Mouse (Mus musculus) heart, embryonic 13.5 days (tissue): Measurements from ENCODE around the gene Mbnl2. TPM values are rescaled to one million over a fixed set of nuclear protein-coding genes. Genes with fewer than 3 reads are reported as not detected.

Experiments used
- ATAC-seq: fragments of 200-750 bp; cut with Nextera tagmentation; 2 replicates; pipeline ENCODE4 v1.8.0; 2017; ENCODE audit warnings: moderate TSS enrichment; ENCODE audit not compliant: insufficient number of reproducible peaks, low FRiP score, low TSS enrichment; ENCODE audit errors: extremely low read depth
- H3K27ac ChIP-seq: fragments of 300-500 bp; sonication (generic); replicated peaks from 2 replicates; pipeline ENCODE4 v1.5.1; 2015; ENCODE audit warnings: moderate library complexity, mild to moderate bottlenecking, inconsistent platforms
- H3K27me3 ChIP-seq: fragments of 300-500 bp; sonication (generic); replicated peaks from 2 replicates; pipeline ENCODE4 v1.6.1; 2015; ENCODE audit warnings: mild to moderate bottlenecking, inconsistent platforms
- H3K36me3 ChIP-seq: fragments of 300-500 bp; sonication (generic); 2 replicates; pipeline ENCODE4 v1.6.1; 2015; ENCODE audit warnings: mild to moderate bottlenecking, inconsistent platforms
- H3K4me1 ChIP-seq: fragments of 300-500 bp; sonication (generic); 2 replicates; pipeline ENCODE4 v1.6.1; 2015; ENCODE audit warnings: inconsistent platforms
- H3K4me2 ChIP-seq: fragments of 300-500 bp; sonication (generic); 2 replicates; pipeline ENCODE4 v1.6.1; 2015; ENCODE audit warnings: inconsistent platforms, mild to moderate bottlenecking, moderate library complexity
- H3K4me3 ChIP-seq: fragments of 300-500 bp; sonication (generic); 2 replicates; pipeline ENCODE4 v1.5.1; 2015; ENCODE audit warnings: moderate library complexity, mild to moderate bottlenecking, inconsistent platforms
- H3K9ac ChIP-seq: fragments of 300-500 bp; sonication (generic); 2 replicates; pipeline ENCODE4 v1.6.1; 2015; ENCODE audit warnings: inconsistent platforms, mild to moderate bottlenecking, moderate library complexity
- H3K9me3 ChIP-seq: fragments of 300-500 bp; sonication (generic); 2 replicates; pipeline ENCODE4 v1.6.1; 2016; ENCODE audit warnings: inconsistent platforms
- WGBS: fragments of 180-500 bp; shearing (Covaris S2); methylation state at CpG from one replicate; pipeline ENCODE4 v1.1.7; 2015; ENCODE audit warnings: mixed read lengths; 5-methylcytosine and 5-hydroxymethylcytosine counted together
- polyA plus RNA-seq: library from polyadenylated mRNA; unstranded; fragments of >200 nt; fragmentation: Nextera tagmentation; extraction: Ambion mirVana; gene quantifications from 2 replicates; pipeline ENCODE4 v1.2.1, GENCODE M21; 2015

Gene Mbnl2
- polyA plus RNA-seq, 1 experiment from 2014 or later: 88.9 TPM

DNA sequence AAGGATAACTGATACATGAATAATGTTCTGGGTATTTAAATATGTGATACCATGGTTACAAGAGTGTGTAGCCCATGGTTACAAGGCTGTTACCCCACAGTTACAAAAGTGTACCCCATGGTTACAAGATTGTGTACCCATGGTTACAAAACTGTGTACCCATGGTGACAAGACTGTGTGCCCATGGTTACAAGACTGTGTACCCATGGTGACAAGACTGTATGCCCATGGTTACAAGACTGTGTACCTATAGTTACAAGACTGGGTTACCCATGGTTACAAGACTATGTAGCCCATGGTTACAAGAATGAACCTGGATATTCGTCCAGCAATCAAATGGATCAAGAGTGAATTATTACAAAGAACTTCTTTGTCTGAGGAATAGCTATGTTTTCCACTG, 16.0 kb upstream of the Mbnl2 start:
- H3K4me1 ChIP-seq: no peaks in the 10 kb centered on the region
- 61% methylated on average over 1 of the region's 1 CpGs for WGBS
- no peak for ATAC-seq
- H3K27me3 ChIP-seq: no peaks in the 10 kb centered on the region
- H3K4me2 ChIP-seq: no peak overlapping the region
- no peak overlapping the region for H3K27ac ChIP-seq
- H3K9ac ChIP-seq: no peak overlapping the region
- H3K4me3 ChIP-seq: no peak overlapping the region
- no peaks in the 10 kb centered on the region for H3K9me3 ChIP-seq
- H3K36me3 ChIP-seq: no peaks in the 10 kb centered on the region

DNA sequence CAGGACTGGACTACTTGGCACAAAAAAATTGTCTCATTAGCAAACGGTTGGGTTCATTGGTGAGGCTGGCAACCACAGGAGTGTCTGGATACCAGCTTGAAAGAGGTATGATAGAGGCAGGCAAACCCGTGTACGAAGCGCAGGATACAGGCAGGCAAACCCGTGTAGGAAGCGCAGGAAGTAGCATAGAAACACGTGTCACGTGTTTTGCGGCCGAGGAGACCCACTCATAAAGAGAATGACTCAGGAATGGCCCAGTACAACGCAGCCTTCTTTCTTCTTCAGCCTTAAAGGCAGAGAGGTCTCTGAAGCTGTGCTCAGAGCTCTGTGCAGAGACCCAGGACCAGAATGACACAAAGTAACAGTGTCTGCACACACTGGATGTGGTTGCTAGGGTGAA, 13.9 kb upstream of the Mbnl2 start:
- Histone ChIP-seq H3K9me3 (no peaks in the 10 kb centered on the region), H3K4me2 (no peak overlapping the region), H3K4me3 (no peak overlapping the region), H3K9ac (no peak overlapping the region), H3K36me3 (no peaks in the 10 kb centered on the region), H3K27me3 (no peaks in the 10 kb centered on the region), H3K4me1 (no peaks in the 10 kb centered on the region), H3K27ac (no peak overlapping the region)
- WGBS: 86% methylated on average over 11 of the region's 11 CpGs
- ATAC-seq: no peak

DNA sequence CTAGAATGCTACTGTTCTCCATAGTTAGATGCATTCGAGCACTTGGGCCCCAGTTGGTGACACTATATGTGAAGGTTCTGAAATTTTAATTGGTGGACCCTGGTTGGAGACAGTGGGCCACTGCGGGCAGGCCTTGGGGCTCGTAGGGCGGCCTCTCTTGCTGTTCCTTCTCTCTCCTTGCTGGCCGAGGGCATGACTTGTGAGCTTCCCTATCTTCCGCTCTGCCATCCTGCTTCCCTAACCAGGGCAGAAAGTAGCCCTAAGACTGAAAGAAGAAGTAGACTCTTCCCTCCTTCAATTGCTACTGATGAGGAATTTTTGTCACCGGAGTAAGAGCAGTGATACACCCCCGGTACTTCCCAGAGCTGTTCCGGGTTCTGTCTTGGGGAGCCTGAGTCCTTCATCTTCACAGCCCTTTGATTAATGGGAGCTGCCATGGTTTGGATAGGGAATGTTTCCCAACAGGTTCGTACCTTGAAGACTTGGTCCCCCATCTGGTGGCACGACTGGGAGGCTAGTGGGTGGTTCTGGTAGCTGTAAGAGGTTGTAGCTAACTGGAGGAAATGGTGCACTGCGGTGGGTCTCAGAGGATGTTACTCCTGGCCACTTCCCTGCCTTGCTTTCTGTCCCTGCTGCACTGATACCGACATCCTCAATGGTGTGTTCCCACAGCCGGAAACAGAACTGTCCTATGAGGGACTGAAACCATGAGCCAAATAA, 12.6 kb upstream of the Mbnl2 start:
- H3K4me3 ChIP-seq: no peak overlapping the region
- no peaks in the 10 kb centered on the region for H3K4me1 ChIP-seq
- H3K4me2 ChIP-seq: no peak overlapping the region
- H3K27me3 ChIP-seq: no peaks in the 10 kb centered on the region
- no peak overlapping the region for H3K9ac ChIP-seq
- WGBS: 81% methylated on average over 14 of the region's 14 CpGs
- no peak overlapping the region for H3K27ac ChIP-seq
- no peaks in the 10 kb centered on the region for H3K9me3 ChIP-seq
- no peak for ATAC-seq
- H3K36me3 ChIP-seq: no peaks in the 10 kb centered on the region

DNA sequence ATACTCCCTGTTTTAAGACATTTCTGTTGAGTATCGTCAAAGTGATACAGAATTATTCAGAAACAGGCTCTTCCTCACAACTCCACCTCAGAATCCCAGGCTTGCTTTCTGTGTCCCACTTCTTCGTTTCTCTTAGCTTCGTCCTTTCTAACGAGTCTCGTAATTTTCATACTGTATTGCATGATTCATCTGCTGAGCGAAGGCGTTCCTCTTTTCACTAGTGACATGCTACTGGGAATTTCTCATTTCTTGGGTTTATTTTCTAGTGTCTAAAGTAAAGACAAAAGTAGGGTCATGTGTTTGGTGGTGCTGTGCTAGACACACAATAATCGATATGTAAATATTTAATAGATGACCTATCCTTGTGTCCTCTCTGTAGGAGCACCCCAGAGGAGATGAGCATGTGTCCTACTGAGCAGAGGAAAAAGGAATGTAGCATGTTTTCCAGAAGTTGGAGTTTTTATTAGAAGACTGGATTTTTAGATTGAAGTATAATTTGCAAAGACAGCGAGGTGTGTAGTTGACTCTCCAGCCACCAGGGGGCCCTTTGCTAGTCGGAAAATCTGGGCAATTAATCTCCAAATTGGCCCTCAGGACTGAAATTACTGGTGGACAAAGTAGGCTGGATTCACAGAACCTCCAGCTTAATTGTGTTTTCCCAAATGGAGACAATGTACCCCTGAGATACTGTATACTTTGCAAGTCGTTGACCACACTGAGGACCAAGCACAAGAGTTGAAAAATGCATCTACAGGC, 11.9 kb upstream of the Mbnl2 start:
- Histone ChIP-seq H3K9ac (no peak overlapping the region), H3K27ac (no peak overlapping the region), H3K4me3 (no peak overlapping the region), H3K36me3 (no peaks in the 10 kb centered on the region), H3K9me3 (no peaks in the 10 kb centered on the region), H3K4me2 (no peak overlapping the region), H3K27me3 (no peaks in the 10 kb centered on the region), H3K4me1 (no peaks in the 10 kb centered on the region)
- WGBS: 72% methylated on average over 11 of the region's 11 CpGs
- no peak for ATAC-seq

DNA sequence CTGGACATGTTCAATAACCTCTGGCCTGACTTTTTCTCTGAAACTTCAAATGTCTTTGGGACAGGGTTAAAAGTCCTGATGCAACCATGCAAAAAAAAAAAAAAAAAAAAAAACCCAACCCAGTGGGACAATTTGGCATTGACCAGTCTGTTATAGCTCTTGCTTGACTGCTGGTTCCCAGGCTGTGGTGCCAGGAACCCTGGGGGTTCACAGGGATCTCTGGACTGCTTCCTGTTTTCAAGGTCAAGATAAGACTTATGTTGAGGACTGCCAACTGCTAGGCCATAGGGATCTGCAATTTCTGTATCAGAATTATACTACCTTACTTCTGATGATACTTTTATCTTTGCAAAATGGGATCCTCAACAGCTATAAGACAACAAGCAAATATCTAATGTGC, 9.6 kb upstream of the Mbnl2 start:
- H3K27ac ChIP-seq: no peak overlapping the region
- H3K36me3 ChIP-seq: no peaks in the 10 kb centered on the region
- no peaks in the 10 kb centered on the region for H3K9me3 ChIP-seq
- no peak overlapping the region for H3K4me2 ChIP-seq
- H3K27me3 ChIP-seq: no peaks in the 10 kb centered on the region
- no peak overlapping the region for H3K9ac ChIP-seq
- peaks cover 7% of the 10 kb centered on the region for H3K4me1 ChIP-seq
- H3K4me3 ChIP-seq: no peak overlapping the region
- no peak for ATAC-seq

DNA sequence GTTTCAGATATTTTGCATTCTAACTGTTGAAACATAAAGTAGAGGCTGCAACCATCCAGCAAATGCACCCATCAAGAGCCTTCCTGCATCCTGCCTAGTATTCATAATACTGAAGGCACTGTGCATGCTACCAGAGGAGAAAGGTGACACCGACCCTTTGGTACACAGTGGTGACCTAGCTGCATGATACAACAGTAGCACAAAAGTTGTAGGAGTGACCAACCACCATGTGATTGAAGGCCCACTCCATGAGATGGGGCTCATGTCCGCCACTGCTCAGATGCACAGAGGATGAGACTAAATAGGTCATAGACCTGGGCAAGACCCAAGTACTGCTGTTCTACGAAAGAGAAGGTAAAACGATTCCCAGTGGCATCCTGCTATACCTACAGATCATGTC, 8.3 kb upstream of the Mbnl2 start:
- H3K4me2 ChIP-seq: no peak overlapping the region
- no peak overlapping the region for H3K27ac ChIP-seq
- H3K27me3 ChIP-seq: no peaks in the 10 kb centered on the region
- no peaks in the 10 kb centered on the region for H3K9me3 ChIP-seq
- WGBS: 81% methylated on average over 4 of the region's 4 CpGs
- H3K36me3 ChIP-seq: no peaks in the 10 kb centered on the region
- H3K4me3 ChIP-seq: no peak overlapping the region
- peaks cover 7% of the 10 kb centered on the region for H3K4me1 ChIP-seq
- no peak overlapping the region for H3K9ac ChIP-seq
- no peak for ATAC-seq

DNA sequence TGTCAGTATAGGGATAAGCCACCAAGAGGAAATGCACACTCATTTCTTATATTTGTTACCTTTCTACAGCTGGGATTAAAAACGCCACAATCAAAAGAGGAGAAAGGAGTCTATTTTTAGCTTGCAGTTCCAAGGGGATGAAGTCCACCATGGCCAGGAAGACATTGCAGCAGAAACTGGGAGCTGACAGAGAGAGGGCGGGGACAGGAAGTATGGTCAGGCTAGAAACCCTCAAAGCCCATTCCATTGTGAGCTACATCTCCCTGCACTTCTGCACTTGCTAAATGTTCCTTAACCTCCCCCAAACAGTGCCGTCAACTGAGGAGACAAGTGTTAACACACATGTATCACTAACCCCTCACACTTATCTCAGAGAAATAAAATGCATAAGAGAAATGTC, 5.4 kb upstream of the Mbnl2 start:
- no peak overlapping the region for H3K4me2 ChIP-seq
- H3K27ac ChIP-seq: no peak overlapping the region
- H3K4me3 ChIP-seq: no peak overlapping the region
- H3K27me3 ChIP-seq: no peaks in the 10 kb centered on the region
- H3K9ac ChIP-seq: no peak overlapping the region
- ATAC-seq: no peak
- 35% methylated on average over 3 of the region's 3 CpGs for WGBS
- H3K36me3 ChIP-seq: no peaks in the 10 kb centered on the region
- no peaks in the 10 kb centered on the region for H3K9me3 ChIP-seq
- peaks cover 18% of the 10 kb centered on the region for H3K4me1 ChIP-seq

DNA sequence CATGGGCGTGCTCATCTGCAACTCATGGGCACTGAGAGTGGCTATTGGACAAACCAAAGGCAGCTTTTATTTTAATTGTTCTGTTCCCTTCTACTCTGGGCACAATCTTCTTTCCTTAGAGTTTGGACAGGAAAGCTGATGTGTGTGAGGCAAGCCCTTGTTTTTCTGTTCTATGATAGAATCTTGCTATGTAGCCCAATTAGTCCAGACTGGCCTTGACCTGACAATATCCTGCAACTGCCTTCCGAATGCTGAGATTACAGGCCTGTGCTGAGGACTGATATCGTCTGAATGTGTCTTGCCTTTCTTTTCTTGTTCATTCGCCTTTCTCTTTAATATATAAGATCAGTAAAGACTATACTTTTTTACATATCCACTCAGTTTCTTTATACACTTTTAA, 4.8 kb upstream of the Mbnl2 start:
- no peak overlapping the region for H3K4me3 ChIP-seq
- no peak overlapping the region for H3K4me2 ChIP-seq
- whole genome bisulfite sequencing: 61% methylated on average over 4 of the region's 4 CpGs
- no peak overlapping the region for H3K9ac ChIP-seq
- H3K4me1 ChIP-seq: peaks cover 19% of the 10 kb centered on the region
- no peak for ATAC-seq
- no peaks in the 10 kb centered on the region for H3K9me3 ChIP-seq
- H3K27ac ChIP-seq: no peak overlapping the region
- H3K27me3 ChIP-seq: no peaks in the 10 kb centered on the region
- no peaks in the 10 kb centered on the region for H3K36me3 ChIP-seq

DNA sequence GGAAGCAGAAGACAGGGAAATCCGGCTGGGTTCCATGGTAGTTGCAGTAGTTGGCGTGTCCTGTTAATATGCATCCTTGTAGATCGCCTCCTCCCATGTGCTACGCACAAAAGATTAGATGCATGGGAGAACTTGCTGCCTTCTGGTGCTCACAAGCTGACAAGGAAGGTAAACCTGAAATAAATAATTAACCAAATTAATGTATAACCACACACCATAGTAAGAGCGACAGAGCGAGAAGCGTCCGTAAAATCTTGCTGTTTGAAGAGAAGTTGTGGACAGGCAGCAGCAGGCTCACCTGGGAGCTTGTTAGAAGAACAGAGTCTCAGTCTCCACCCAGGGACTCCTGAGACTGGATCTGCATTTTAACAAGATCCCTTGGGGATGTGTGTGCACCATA, 4.4 kb upstream of the Mbnl2 start:
- Histone ChIP-seq H3K4me2 (no peak overlapping the region), H3K4me1 (peaks cover 19% of the 10 kb centered on the region), H3K36me3 (no peaks in the 10 kb centered on the region), H3K27me3 (no peaks in the 10 kb centered on the region), H3K9me3 (no peaks in the 10 kb centered on the region), H3K4me3 (no peak overlapping the region), H3K9ac (no peak overlapping the region), H3K27ac (no peak overlapping the region)
- WGBS: 82% methylated on average over 8 of the region's 8 CpGs
- no peak for ATAC-seq

DNA sequence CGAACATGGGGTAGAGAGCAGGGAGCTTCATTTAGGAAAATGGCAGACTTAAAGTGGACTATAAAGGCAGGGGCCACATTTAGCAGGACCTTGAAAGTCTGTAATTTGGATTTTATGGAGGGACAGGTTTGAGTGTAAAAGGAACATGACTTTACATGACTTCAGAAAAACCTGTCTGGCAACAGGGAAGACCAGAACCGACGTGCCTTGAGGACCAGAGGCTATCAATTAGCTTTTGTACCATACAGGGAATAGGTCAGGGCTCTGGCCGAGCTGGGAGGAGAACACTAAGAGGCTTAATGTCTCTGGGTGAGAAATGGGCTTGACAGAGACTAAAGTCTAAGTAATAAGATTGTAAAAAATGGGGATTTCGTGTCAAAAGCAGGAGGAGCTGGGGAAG, 1.7 kb upstream of the Mbnl2 start:
- Histone ChIP-seq H3K27me3 (no peaks in the 10 kb centered on the region), H3K4me1 (peaks cover 35% of the 10 kb centered on the region), H3K36me3 (no peaks in the 10 kb centered on the region), H3K9ac (no peak overlapping the region), H3K9me3 (no peaks in the 10 kb centered on the region), H3K4me2 (no peak overlapping the region), H3K27ac (no peak overlapping the region), H3K4me3 (no peak overlapping the region)
- WGBS: 64% methylated on average over 5 of the region's 5 CpGs
- no peak for ATAC-seq

DNA sequence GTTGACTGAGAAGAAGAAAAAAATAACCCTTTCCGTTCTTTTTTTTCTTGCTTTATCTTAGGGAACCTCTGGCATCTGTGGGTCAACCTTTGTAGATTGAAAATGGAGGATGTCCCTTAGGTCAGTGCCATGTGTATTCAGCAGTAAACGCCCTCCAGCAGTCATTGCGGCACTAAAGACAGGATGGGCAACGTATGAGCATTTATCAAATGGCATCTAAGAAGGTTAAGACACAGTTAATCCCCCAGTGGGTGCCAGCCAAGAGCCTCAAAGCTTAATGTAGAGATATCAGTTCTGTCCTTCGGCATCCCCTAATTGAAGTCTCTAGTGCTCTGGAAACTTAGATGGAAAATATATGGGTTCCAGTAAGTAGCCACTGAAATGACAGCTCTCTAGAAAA, 723 bp upstream of the Mbnl2 start:
- peak overlapping the region; percentile 77 for H3K9ac ChIP-seq
- H3K4me1 ChIP-seq: peaks cover 44% of the 10 kb centered on the region
- H3K36me3 ChIP-seq: no peaks in the 10 kb centered on the region
- H3K4me3 ChIP-seq: peak overlapping the region; percentile 86
- 44% methylated on average over 5 of the region's 5 CpGs for WGBS
- ATAC-seq: no peak
- H3K27ac ChIP-seq: peak overlapping the region; percentile 98
- H3K27me3 ChIP-seq: no peaks in the 10 kb centered on the region
- peak overlapping the region; percentile 81 for H3K4me2 ChIP-seq
- H3K9me3 ChIP-seq: no peaks in the 10 kb centered on the region
